Mouse (Mus musculus) hindbrain, embryonic 13.5 days (tissue): Measurements from ENCODE around the gene Gm20388. TPM values are rescaled to one million over a fixed set of nuclear protein-coding genes. Genes with fewer than 3 reads are reported as not detected.

Experiments used
- ATAC-seq: fragments of 200-750 bp; cut with Nextera tagmentation; 2 replicates; pipeline ENCODE4 v1.8.0; 2017; ENCODE audit warnings: moderate TSS enrichment; ENCODE audit not compliant: low FRiP score
- H3K27ac ChIP-seq: fragments of 300-500 bp; sonication (generic); 2 replicates; pipeline ENCODE4 v1.5.1; 2015; ENCODE audit warnings: inconsistent platforms, mild to moderate bottlenecking, moderate library complexity
- H3K27me3 ChIP-seq: fragments of 300-500 bp; sonication (generic); 2 replicates; pipeline ENCODE4 v1.6.1; 2015; ENCODE audit warnings: mild to moderate bottlenecking, inconsistent platforms
- H3K36me3 ChIP-seq: fragments of 300-500 bp; sonication (generic); 2 replicates; pipeline ENCODE4 v1.6.1; 2015; ENCODE audit warnings: mild to moderate bottlenecking, inconsistent platforms
- H3K4me1 ChIP-seq: fragments of 300-500 bp; sonication (generic); replicated peaks from 2 replicates; pipeline ENCODE4 v1.6.1; 2015; ENCODE audit warnings: inconsistent platforms
- H3K4me2 ChIP-seq: fragments of 300-500 bp; sonication (generic); 2 replicates; pipeline ENCODE4 v1.6.1; 2015; ENCODE audit warnings: inconsistent platforms, mild to moderate bottlenecking, moderate library complexity
- H3K4me3 ChIP-seq: fragments of 300-500 bp; sonication (generic); 2 replicates; pipeline ENCODE4 v1.5.1; 2015; ENCODE audit warnings: mild to moderate bottlenecking, inconsistent platforms
- H3K9ac ChIP-seq: fragments of 300-500 bp; sonication (generic); 2 replicates; pipeline ENCODE4 v1.6.1; 2015; ENCODE audit warnings: mild to moderate bottlenecking, inconsistent platforms
- H3K9me3 ChIP-seq: fragments of 300-500 bp; sonication (generic); 2 replicates; pipeline ENCODE4 v1.6.1; 2016; ENCODE audit warnings: inconsistent platforms
- WGBS: fragments of 180-500 bp; shearing (Covaris S2); methylation state at CpG from one replicate; pipeline ENCODE4 v1.1.7; 2015; 5-methylcytosine and 5-hydroxymethylcytosine counted together
- polyA plus RNA-seq: library from polyadenylated mRNA; unstranded; fragments of >200 nt; fragmentation: Nextera tagmentation; extraction: Ambion mirVana; gene quantifications from 2 replicates; pipeline ENCODE4 v1.2.1, GENCODE M21; 2015

Gm20388 gene
- polyA plus RNA-seq, 1 experiment from 2014 or later = 1.9 TPM

DNA sequence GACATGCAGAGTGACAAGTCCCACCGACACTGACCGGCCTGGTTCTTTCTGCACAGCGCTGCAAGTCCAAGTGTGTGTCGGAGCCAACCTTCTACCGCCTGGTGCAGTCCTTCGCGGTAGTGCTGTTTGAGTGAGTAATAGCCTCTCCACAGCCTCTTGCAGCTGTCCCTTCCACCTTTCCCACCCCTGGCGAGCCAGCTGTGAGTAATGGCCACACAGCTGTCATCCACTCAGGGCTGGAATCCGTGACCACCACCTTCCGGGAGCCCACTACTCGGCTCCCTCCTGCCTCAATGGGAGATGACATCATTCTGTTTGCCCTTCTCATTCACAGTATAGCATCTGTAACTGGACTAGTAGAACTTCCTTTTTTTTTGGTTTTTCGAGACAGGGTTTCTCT, 239.4 kb downstream of the Gm20388 start:
- Histone ChIP-seq H3K4me2 (no peak overlapping the region), H3K4me1 (peaks cover 16% of the 10 kb centered on the region), H3K36me3 (peaks cover 49% of the 10 kb centered on the region), H3K27me3 (no peaks in the 10 kb centered on the region), H3K4me3 (no peak overlapping the region), H3K9ac (no peak overlapping the region), H3K27ac (no peak overlapping the region), H3K9me3 (no peaks in the 10 kb centered on the region)
- WGBS = 71% methylated on average over 12 of the region's 12 CpGs
- no peak for ATAC-seq

DNA sequence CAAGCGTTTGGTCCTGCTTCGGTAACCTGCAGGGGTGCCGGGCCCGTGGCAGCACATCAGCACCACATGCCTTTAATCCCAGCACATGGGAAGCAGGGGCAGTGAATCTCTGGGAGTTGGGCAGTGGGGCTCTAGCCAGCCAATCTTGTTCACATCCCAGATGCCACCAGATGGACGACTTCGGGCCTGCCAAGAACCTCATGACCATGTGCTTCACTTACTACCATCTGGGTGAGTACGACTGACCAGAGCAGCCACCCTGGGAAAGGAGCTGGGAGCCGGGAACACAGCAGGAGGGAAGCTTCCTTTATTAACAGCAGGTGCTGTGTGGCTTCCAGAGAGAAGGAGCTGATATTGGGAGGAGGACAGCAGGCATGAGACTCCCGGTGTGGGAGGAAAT, 240.5 kb downstream of the Gm20388 start:
- H3K9ac ChIP-seq = no peak overlapping the region
- peaks cover 14% of the 10 kb centered on the region for H3K4me1 ChIP-seq
- H3K4me3 ChIP-seq = no peak overlapping the region
- no peaks in the 10 kb centered on the region for H3K27me3 ChIP-seq
- H3K27ac ChIP-seq = no peak overlapping the region
- ATAC-seq = no peak
- WGBS = 65% methylated on average over 9 of the region's 9 CpGs
- no peaks in the 10 kb centered on the region for H3K9me3 ChIP-seq
- no peak overlapping the region for H3K4me2 ChIP-seq
- H3K36me3 ChIP-seq = peaks cover 48% of the 10 kb centered on the region

DNA sequence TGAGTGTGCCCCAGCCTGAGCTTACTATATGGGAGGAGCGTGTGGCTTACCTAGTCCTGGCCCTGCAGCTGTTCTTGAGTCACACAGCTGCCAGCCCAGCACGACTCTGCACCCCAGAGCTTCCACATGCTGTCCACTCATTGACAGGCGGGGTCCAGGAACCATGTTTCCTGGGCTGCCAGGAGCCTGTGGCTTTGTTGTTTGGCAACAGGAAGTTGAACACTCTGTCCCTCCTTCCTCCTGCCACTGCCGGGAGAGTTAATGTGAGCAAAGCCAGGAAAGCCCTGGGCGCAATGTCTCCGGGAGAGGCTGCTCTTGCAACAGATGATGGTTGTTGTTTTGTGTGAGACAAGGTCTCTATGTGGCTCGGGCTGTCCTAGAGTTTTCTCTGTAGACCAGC, 242.0 kb downstream of the Gm20388 start:
- Histone ChIP-seq H3K9me3 (no peaks in the 10 kb centered on the region), H3K27me3 (no peaks in the 10 kb centered on the region), H3K9ac (no peak overlapping the region), H3K4me1 (peaks cover 14% of the 10 kb centered on the region), H3K27ac (no peak overlapping the region), H3K4me3 (no peak overlapping the region), H3K4me2 (no peak overlapping the region), H3K36me3 (peaks cover 50% of the 10 kb centered on the region)
- WGBS = 64% methylated on average over 7 of the region's 7 CpGs
- no peak for ATAC-seq

DNA sequence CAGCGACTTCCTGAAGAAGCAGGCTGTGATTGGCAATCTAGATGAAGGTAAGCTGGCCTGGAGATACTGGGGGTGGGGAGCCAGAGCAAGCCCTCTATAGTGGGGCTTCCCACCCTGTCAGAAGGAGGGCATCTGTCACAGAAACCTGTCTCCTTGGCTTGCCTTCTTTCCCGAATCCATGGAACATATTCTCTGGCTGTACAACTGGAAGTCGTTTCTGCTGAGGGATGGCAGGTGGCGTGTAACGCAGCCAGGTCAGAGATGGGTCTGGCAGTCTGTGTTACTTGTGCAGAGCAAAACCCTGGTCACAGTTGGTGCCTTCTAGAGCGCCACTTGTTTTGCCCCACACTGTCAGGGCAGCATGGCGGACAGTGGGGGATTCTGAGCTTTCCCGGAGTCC, 249.7 kb downstream of the Gm20388 start:
- no peak overlapping the region for H3K4me2 ChIP-seq
- H3K9ac ChIP-seq = 0 out of 2 replicates have a peak overlapping the region, but pooled peaks have one; percentile 39
- ATAC-seq = no peak
- 0 out of 2 replicates have a peak overlapping the region, but pooled peaks have one; percentile 23 for H3K27ac ChIP-seq
- H3K36me3 ChIP-seq = peaks cover 32% of the 10 kb centered on the region
- H3K9me3 ChIP-seq = no peaks in the 10 kb centered on the region
- H3K4me3 ChIP-seq = no peak overlapping the region
- no peaks in the 10 kb centered on the region for H3K27me3 ChIP-seq
- 79% methylated on average over 8 of the region's 8 CpGs for WGBS
- peaks cover 23% of the 10 kb centered on the region for H3K4me1 ChIP-seq

DNA sequence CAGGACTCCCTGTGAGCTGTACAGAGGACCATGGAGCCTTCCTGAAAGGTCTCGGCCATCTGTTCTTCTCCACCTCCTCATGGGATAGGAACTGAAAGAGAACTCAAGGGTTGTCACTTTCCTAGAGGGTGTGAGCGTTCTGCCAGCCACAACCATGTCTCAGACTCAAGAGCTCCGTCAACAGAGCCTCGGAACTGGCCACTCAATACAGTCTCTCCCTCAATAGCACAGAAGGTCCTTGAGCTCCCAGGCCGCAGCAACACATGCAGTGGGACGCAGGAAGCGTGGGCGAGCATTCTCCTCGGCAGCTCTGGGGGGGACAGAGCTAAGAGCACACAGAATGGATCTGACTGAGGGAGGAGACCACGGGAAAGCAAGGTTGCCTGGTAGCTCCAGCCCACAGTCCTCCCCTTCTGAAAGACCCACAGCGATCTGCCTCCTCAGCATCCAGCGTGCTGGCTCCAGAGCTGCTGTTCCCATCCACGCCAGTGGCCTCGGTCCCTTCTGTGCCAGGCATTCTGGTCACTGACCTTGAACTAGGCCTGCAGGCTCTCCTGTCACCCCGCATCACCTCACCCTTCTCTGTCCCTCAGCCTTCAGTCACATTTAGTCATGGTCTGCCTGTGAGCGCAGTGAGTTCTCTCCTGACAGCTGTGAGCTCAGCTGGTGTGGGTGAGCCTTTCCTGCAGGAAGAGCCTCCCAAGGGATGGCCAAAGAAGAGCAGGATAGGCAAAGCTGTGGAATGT, 251.2 kb downstream of the Gm20388 start:
- 71% methylated on average over 16 of the region's 16 CpGs for WGBS
- H3K27ac ChIP-seq = no peak overlapping the region

DNA sequence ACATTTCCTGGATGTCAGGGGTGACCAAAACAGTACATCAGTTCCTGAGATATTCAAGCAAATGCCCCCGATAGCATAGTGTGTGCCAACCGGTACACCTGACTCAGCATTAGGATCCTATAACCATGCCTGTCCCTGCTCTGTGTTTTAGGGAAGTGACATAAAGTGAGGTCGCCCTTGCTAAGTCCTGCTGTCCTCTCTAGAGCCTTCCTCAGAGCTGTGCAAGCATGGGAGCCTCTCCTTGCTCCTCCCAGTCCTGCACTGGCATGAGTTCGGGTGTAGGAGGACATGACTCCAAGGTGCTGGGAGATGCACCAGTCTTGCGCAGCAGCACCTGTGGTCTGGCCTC, 251.7 kb downstream of the Gm20388 start:
- no peak for ATAC-seq
- 84% methylated on average over 5 of the region's 5 CpGs for WGBS
- H3K9ac ChIP-seq = 0 out of 2 replicates have a peak overlapping the region, but pooled peaks have one; percentile 15
- no peak overlapping the region for H3K4me2 ChIP-seq
- H3K4me3 ChIP-seq = no peak overlapping the region
- H3K27ac ChIP-seq = no peak overlapping the region
- no peaks in the 10 kb centered on the region for H3K27me3 ChIP-seq
- peaks cover 19% of the 10 kb centered on the region for H3K36me3 ChIP-seq
- H3K9me3 ChIP-seq = no peaks in the 10 kb centered on the region
- peaks cover 24% of the 10 kb centered on the region for H3K4me1 ChIP-seq

More for the DNA sequence above, 251.2 kb downstream of the Gm20388 start:
- no peak for ATAC-seq
- 0 out of 2 replicates have a peak overlapping the region, but pooled peaks have one; percentile 39 for H3K9ac ChIP-seq
- H3K4me1 ChIP-seq = peaks cover 23% of the 10 kb centered on the region
- peaks cover 21% of the 10 kb centered on the region for H3K36me3 ChIP-seq
- H3K27me3 ChIP-seq = no peaks in the 10 kb centered on the region
- H3K4me3 ChIP-seq = no peak overlapping the region
- H3K4me2 ChIP-seq = no peak overlapping the region
- H3K9me3 ChIP-seq = no peaks in the 10 kb centered on the region

DNA sequence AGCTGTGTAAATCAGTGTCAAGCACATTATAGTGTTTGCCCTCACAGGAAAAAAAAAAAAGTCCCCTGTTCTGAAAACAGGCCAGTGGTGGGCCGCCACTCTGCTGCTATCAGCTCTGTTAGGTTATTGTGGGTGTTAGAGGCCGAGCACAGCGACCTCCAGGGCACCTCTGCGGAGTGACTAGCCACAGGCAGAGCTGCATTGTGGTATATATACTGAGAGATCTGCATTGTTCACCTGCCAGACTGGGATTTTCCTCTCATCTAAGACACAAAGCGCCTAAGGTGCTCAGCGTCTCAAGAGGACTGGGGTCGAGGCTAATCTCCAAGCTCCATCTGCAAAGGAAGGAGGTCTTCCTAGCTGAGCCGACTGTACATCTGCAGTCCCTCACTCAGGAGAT, 252.7 kb downstream of the Gm20388 start:
- H3K27me3 ChIP-seq = no peaks in the 10 kb centered on the region
- no peak overlapping the region for H3K9ac ChIP-seq
- H3K4me2 ChIP-seq = no peak overlapping the region
- H3K36me3 ChIP-seq = peaks cover 17% of the 10 kb centered on the region
- 77% methylated on average over 8 of the region's 8 CpGs for WGBS
- no peak overlapping the region for H3K27ac ChIP-seq
- peaks cover 34% of the 10 kb centered on the region for H3K4me1 ChIP-seq
- H3K4me3 ChIP-seq = no peak overlapping the region
- no peaks in the 10 kb centered on the region for H3K9me3 ChIP-seq
- no peak for ATAC-seq

DNA sequence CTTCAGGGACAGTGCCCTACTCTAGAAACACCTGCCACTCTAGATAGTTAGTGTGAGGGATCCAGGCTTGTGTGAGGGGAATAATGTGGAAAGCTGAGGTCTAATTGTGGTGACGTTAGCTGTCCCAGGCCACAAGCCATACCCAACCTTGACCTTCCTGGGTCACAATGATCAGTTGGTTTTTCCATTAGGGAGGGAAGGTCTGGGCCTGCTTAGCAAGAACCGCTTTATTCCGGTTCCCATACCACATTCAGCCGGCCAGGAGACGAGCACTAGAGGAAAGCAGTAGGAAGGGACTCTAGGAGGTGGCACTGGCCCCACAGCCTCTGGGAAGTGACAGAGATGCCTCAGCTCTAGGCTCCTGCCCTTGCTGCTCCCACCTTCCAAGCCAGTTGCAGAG, 253.4 kb downstream of the Gm20388 start:
- Histone ChIP-seq H3K4me2 (no peak overlapping the region), H3K9me3 (no peaks in the 10 kb centered on the region), H3K4me3 (no peak overlapping the region), H3K27ac (no peak overlapping the region), H3K4me1 (peaks cover 38% of the 10 kb centered on the region), H3K36me3 (peaks cover 17% of the 10 kb centered on the region), H3K27me3 (peaks cover 5% of the 10 kb centered on the region; the same call in 1 of the 2 replicates), H3K9ac (no peak overlapping the region)
- WGBS = 87% methylated on average over 5 of the region's 5 CpGs
- ATAC-seq = no peak

DNA sequence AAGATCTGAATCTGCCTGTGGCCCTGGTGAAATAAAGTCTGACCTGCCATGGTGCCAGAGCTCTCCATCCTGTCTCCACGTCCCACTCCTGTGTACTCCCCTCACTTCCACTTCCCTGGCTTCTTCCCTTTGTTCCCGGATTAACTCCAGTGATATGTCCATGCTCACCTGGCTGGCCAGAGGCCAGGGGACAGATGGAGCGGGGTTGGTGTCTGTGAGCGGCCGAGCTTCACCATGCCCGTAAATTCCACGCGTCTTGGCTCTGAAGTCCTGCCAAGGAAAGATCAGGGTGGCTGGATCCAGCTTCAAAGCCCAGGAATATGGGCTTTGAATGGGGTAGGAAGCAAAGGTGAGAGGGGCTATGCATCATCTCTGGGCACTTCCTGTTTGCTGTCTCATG, 256.5 kb downstream of the Gm20388 start:
- H3K4me2 ChIP-seq = no peak overlapping the region
- H3K27ac ChIP-seq = no peak overlapping the region
- 0 out of 2 replicates have a peak, but pooled peaks cover 4% of the 10 kb centered on the region for H3K36me3 ChIP-seq
- H3K27me3 ChIP-seq = peaks cover 11% of the 10 kb centered on the region; the same call in 1 of the 2 replicates
- no peaks in the 10 kb centered on the region for H3K9me3 ChIP-seq
- no peak overlapping the region for H3K4me3 ChIP-seq
- no peak overlapping the region for H3K9ac ChIP-seq
- ATAC-seq = no peak
- peaks cover 18% of the 10 kb centered on the region for H3K4me1 ChIP-seq
- WGBS = 94% methylated on average over 8 of the region's 8 CpGs

DNA sequence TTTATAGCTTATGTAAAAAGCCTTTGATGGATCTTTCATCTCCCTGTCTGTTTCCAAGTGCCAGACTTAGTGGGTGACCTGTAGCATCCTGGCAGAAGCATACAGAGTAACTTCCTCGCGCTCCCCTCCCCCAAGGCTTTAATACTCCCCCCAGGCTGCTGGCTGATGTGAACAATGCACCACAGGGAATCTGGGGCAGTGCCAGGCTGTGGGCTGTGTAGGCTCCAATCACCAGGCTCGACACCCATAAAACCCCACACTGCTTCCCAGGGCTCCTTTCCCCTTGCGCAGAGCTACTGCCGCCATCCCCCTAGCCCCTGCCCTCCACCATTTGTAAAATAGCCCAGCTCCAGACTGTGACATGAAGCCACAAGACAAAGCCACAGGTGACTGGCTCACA, 257.2 kb downstream of the Gm20388 start:
- Histone ChIP-seq H3K27me3 (peaks cover 12% of the 10 kb centered on the region), H3K4me2 (no peak overlapping the region; the same call in 1 of the 2 replicates), H3K9ac (peak overlapping the region; percentile 46; the same call in 1 of the 2 replicates), H3K4me3 (no peak overlapping the region), H3K4me1 (peaks cover 14% of the 10 kb centered on the region), H3K9me3 (no peaks in the 10 kb centered on the region), H3K27ac (no peak overlapping the region), H3K36me3 (no peaks in the 10 kb centered on the region)
- 28% methylated on average over 5 of the region's 5 CpGs for WGBS
- no peak for ATAC-seq

DNA sequence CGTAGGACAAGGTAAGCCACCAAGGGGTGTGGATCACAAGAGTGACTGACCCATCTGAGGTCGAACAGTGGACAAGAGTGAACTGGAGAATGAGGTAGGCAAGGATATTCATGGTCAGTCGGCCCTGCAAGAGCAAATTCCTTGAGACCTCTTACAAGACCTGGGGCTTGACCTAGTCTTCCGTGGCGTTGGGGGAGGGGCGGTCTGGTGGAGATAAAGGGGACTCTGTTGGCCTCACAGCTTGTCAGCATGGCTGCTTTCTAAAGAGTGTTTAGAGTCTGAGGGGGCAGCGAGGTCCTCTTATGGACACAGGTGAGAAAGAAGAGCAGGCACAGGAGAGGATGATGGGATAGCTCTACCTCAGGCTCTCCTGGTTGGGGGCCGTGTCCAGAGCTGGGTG, 258.5 kb downstream of the Gm20388 start:
- no peak overlapping the region for H3K4me2 ChIP-seq
- H3K36me3 ChIP-seq = no peaks in the 10 kb centered on the region
- no peaks in the 10 kb centered on the region for H3K9me3 ChIP-seq
- no peak overlapping the region for H3K9ac ChIP-seq
- 49% methylated on average over 8 of the region's 8 CpGs for WGBS
- no peak for ATAC-seq
- no peak overlapping the region for H3K27ac ChIP-seq
- H3K27me3 ChIP-seq = peaks cover 19% of the 10 kb centered on the region
- H3K4me3 ChIP-seq = no peak overlapping the region
- peaks cover 14% of the 10 kb centered on the region for H3K4me1 ChIP-seq

DNA sequence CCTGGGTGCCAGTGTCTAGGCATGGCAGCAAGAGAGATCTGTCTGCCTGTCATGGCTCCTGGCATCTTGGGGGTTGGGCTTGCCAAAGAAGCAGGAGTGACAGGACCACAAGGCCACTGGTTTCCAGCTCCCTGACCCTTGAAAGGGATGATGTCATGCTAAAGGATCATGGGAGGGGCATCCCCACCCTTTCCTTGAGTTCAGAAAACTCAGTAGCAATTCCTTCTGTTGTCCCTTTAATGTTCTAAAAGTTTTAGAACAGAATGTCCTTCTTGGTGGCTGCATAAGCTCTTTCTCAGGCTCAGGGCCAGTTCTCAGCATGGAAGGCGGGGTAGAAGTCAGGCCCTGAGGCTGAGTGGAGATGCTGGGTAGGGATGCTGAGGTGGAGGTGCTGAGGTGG, 262.6 kb downstream of the Gm20388 start:
- ATAC-seq = no peak
- no peak overlapping the region for H3K9ac ChIP-seq
- no peak overlapping the region for H3K27ac ChIP-seq
- H3K27me3 ChIP-seq = peaks cover 38% of the 10 kb centered on the region
- no peak overlapping the region for H3K4me3 ChIP-seq
- no peaks in the 10 kb centered on the region for H3K36me3 ChIP-seq
- H3K4me2 ChIP-seq = no peak overlapping the region
- 74% methylated on average over 1 of the region's 1 CpGs for WGBS
- H3K9me3 ChIP-seq = no peaks in the 10 kb centered on the region
- peaks cover 30% of the 10 kb centered on the region for H3K4me1 ChIP-seq

DNA sequence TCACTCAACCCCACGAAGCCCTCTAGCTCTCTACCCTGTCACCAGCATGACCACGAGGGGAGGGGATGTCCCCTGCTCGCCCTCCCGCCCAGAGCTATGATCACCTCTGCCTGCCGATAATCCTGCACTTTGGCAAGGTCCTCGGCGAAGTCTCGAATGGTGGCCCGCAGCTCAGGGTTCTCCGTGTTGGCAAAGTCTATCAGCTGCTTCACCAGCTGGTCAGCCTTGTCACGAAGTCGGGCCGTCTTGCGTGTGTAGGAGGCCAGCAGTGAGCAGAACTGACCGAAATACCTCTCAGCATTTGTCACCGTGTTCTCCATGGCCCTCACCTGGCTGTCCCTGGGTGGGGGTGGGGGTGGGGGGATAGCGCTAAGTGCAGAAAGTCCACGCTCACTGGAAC, 264.0 kb downstream of the Gm20388 start:
- no peak overlapping the region for H3K9ac ChIP-seq
- H3K9me3 ChIP-seq = no peaks in the 10 kb centered on the region
- H3K36me3 ChIP-seq = no peaks in the 10 kb centered on the region
- H3K4me3 ChIP-seq = no peak overlapping the region
- H3K4me2 ChIP-seq = no peak overlapping the region
- 57% methylated on average over 18 of the region's 18 CpGs for WGBS
- peaks cover 32% of the 10 kb centered on the region for H3K27me3 ChIP-seq
- H3K4me1 ChIP-seq = peaks cover 38% of the 10 kb centered on the region
- ATAC-seq = no peak
- H3K27ac ChIP-seq = no peak overlapping the region
